Mouse (Mus musculus) v-Abl transformed pro-B cells (cell line): Measurements from ENCODE around the gene 6030408B16Rik.

Source experiments
- in situ Hi-C, 2 experiments: fragments of 400-800 bp; cut with MboI; formaldehyde crosslinking; loops; one replicate each; pipeline ENCODE4 v1.15.1; 2025; ENCODE audit not compliant: unreplicated experiment in 2 of 2

Gene 6030408B16Rik

GRCm38 (mm10) chr15:101317814-101318500 lies 24.9 kb downstream of the 6030408B16Rik start:
- in situ Hi-C loops, result loop anchor here (5.0 to 25.0 kb wide), 2 partner anchors 36 to 556 kb away; partner anchors contain the start of genes Atg101 (in 2 of the 2) and Slc4a8 (in 1 of the 2)

- in situ Hi-C loops, result loop anchor here (5.0 to 25.0 kb wide), 2 partner anchors 37 to 557 kb away; partner anchors contain the start of genes Atg101 (in 2 of the 2) and Slc4a8 (in 1 of the 2)
Measured at GRCm38 (mm10) chr15:101318889-101319765, 26.1 kb downstream of the 6030408B16Rik start.

GRCm38 (mm10) chr15:101320010-101320617 lies 27.1 kb downstream of the 6030408B16Rik start:
- in situ Hi-C loops, result loop anchor here in 1 of 2 experiments (25.0 kb wide), 1 partner anchor 558 kb away; the partner anchor contains the start of gene Slc4a8

DNA sequence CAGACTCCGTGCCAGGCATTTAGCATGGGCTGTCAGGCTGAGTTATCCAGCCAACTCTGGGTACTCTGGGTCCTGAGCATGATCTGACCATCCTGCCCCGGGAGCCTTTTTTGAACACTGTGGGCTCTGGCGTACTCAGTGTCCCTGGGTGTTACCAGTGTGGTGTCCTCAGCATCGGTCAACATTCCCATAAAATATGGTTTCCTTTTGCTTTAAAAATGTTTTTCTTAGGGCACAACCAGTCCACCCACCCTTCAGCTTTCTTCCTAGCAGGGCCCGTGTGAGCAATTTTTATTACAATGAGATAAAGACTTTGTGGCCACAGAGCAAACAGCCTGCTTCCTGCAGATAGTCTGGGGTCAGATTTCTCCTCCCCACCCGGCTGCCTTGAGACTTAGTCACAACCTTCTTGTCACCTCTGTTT lies 27.6 kb downstream of the 6030408B16Rik start:
- in situ Hi-C loops, result loop anchor here in 1 of 2 experiments (25.0 kb wide), 1 partner anchor 558 kb away; the partner anchor contains the start of gene Slc4a8

DNA sequence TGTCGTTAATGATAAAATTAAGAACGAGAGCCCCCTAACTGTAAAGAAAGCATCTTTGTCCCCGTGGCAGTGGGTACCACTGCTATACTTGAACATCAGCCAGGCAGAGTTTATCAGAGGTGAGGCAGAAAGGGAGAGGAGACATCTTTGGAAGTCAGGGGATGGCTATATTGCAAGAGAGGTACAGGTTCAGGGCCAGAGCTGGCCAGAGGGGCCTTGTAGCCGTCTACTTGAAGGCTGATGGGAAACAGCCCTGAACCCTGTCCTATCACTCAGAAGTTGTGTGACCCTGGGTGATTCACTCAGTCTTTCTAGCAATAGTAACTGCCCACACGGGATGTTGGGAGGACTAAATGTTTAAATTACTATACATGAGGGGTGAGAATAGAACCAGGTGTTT lies 28.1 kb downstream of the 6030408B16Rik start:
- in situ Hi-C loops, result loop anchor here in 1 of 2 experiments (25.0 kb wide), 1 partner anchor 559 kb away; the partner anchor contains the start of gene Slc4a8

GRCm38 (mm10) chr15:101322106-101322505 lies 29.1 kb downstream of the 6030408B16Rik start:
- in situ Hi-C loops, result loop anchor here in 1 of 2 experiments (25.0 kb wide), 1 partner anchor 560 kb away; the partner anchor contains the start of gene Slc4a8

DNA sequence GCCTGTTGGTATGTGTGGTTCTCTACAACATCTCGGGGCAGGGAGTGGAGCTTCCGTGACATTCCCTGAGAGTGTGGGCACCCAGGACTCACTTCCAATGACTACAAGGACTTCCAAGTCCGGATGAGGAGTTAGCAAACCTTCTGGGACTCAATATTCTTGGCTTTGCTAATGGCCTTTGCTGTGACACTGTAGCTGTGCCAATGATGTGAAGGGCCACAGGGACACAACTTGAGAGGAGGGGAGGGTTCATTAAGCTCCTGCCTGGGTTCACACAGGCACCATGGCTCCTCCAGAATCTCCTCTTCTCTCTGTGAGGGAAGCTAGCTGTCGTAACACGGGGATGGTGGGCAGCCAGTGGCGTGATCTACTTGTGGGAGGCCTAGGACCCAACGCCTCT lies 29.6 kb downstream of the 6030408B16Rik start:
- in situ Hi-C loops, result loop anchor here in 1 of 2 experiments (25.0 kb wide), 1 partner anchor 560 kb away; the partner anchor contains the start of gene Slc4a8

GRCm38 (mm10) chr15:101323511-101323910 lies 30.5 kb downstream of the 6030408B16Rik start:
- in situ Hi-C loops, result loop anchor here in 1 of 2 experiments (25.0 kb wide), 1 partner anchor 561 kb away; the partner anchor contains the start of gene Slc4a8

GRCm38 (mm10) chr15:101324409-101324808 lies 31.4 kb downstream of the 6030408B16Rik start:
- in situ Hi-C loops, result loop anchor here in 1 of 2 experiments (25.0 kb wide), 1 partner anchor 562 kb away; the partner anchor contains the start of gene Slc4a8

GRCm38 (mm10) chr15:101325991-101326534 lies 33.1 kb downstream of the 6030408B16Rik start:
- in situ Hi-C loops, result loop anchor here (5.0 to 25.0 kb wide), 3 partner anchors 736 to 1436 kb away; no protein-coding TSS in a partner anchor

GRCm38 (mm10) chr15:101327282-101327681 lies 34.3 kb downstream of the 6030408B16Rik start:
- in situ Hi-C loops, result loop anchor here (5.0 to 25.0 kb wide), 3 partner anchors 735 to 1435 kb away; no protein-coding TSS in a partner anchor

- in situ Hi-C loops, result loop anchor here (5.0 to 25.0 kb wide), 3 partner anchors 733 to 1433 kb away; no protein-coding TSS in a partner anchor
Measured at GRCm38 (mm10) chr15:101328876-101329563, 36.0 kb downstream of the 6030408B16Rik start.

DNA sequence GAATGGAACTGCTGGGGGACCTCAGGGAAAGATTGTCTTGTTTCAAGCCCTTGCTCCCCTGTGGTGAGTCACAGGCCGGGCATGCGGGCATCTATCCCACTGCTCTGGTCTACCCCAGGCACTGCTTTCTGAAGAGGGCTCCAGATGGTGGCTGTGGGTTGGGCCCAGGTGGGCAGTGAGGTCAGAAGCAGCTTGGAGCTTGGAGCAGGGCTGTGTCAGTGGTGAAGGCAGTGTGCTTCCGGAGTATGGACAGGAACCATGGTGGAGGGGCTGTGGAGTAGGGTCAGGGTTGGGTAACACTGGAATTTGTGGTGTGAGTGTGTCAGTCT lies 36.5 kb downstream of the 6030408B16Rik start:
- in situ Hi-C loops, result loop anchor here (5.0 to 25.0 kb wide), 3 partner anchors 733 to 1433 kb away; no protein-coding TSS in a partner anchor

DNA sequence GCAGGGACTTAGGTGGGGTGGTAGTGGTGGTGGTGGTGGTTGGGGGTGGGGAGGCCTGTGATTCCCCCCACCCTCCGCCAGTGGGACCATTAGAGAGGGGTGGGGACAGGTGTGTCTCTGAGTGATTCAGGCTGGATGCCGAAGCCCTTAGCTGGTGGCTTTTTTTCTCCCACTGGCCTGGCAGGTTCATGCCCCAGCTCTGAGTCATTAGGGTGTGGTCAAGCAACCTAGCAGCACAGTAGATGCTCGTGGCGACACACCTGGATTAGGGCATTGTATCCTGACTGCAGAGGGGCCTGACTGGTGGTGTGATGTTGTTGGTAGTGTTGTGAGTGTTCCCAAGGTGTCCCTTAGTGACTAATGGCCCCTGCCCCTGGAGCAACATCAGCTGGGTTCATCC lies 38.1 kb downstream of the 6030408B16Rik start:
- in situ Hi-C loops, result loop anchor here (5.0 to 25.0 kb wide), 2 partner anchors 651 to 1431 kb away; no protein-coding TSS in a partner anchor

DNA sequence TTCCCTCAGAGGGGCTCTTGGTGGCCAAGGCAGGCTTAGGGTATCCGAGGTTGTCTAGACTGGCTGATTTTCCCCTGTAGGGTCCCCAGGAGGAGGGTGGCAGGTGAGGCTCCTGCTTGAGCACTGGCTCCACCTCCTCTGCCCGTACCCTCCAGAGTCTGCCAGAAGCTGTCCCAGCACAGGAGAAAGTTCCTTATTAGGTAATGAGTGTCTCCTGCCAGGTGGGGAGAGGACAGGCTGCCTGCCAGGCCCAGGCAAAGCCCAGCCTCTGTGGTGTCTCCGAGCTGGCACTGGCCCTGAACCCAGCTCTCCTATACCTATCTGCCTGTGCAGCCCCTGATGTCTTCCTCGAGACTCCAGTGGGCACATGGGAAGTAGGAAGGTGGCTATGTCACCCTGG lies 39.4 kb downstream of the 6030408B16Rik start:
- in situ Hi-C loops, result loop anchor here (5.0 to 25.0 kb wide), 2 partner anchors 650 to 1430 kb away; no protein-coding TSS in a partner anchor

GRCm38 (mm10) chr15:101333165-101333564 lies 40.2 kb downstream of the 6030408B16Rik start:
- in situ Hi-C loops, result loop anchor here (5.0 to 25.0 kb wide), 2 partner anchors 649 to 1429 kb away; no protein-coding TSS in a partner anchor

DNA sequence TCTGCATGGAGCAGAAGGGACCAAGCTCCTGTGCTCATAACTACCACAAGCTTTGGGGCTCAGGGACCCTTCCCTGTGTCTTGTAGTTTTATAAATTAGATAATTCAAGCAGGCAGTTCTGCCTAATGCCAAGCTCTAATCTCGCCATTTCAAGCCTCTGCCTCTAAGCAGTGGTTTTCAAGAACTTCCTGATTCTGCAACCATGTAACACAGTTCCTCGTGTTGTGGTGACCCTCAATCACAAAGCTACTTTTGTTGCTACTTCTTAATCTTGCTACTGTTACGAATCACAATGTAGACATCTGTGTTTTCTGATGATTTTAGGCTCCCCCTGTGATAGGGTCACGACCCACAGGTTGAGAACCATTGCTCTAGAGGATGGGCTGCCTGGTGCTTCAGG lies 40.6 kb downstream of the 6030408B16Rik start:
- in situ Hi-C loops, result loop anchor here (5.0 to 25.0 kb wide), 2 partner anchors 649 to 1429 kb away; no protein-coding TSS in a partner anchor

- in situ Hi-C loops, result loop anchor here (5.0 to 25.0 kb wide), 2 partner anchors 436 to 1426 kb away; no protein-coding TSS in a partner anchor
Measured at GRCm38 (mm10) chr15:101336474-101337174, 43.6 kb downstream of the 6030408B16Rik start.
